Mouse (Mus musculus): ENCODE data around the gene Rcc1l. TPM values are rescaled to one million over a fixed set of nuclear protein-coding genes. Genes with fewer than 3 reads are reported as not detected.

Rcc1l gene
- polyA plus RNA-seq, 1 experiment: 11.1 TPM

DNA sequence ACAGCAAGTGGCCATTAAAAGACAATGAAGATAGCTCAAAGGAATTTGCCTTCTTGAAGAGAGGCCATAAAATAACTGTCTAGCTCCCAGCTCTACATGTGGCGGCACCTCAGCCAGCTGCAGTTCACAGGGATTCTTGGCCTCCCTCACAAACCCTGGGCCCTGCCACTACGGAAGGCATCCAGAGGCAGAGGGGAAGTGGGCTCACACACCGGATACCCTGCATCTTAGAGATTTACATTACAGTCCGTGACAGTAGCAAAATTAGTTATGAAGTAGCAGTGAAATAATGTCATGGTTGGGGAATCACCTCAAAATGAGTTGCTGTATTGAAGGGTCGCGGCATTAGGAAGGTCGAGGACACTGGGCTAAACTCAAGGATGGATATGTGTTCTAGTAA lies 12.0 kb upstream of the Rcc1l start:
- Histone ChIP-seq H3K27ac (ENCODE audit: insufficient read depth, low read length) (no peak overlapping the region), H3K4me1 (ENCODE audit: control insufficient read depth, insufficient read depth, low read length) (no peaks in the 10 kb centered on the region), H3K4me3 (ENCODE audit: insufficient read depth, low read length) (no peak overlapping the region)
- TF ChIP-seq CTCF (IDR thresholded peaks at IDR 0.05; ENCODE audit: borderline replicate concordance, insufficient read depth, low read length): no peak
- TF ChIP-seq POLR2A (IDR thresholded peaks at IDR 0.05; ENCODE audit: low read depth, low read length): no peak

DNA sequence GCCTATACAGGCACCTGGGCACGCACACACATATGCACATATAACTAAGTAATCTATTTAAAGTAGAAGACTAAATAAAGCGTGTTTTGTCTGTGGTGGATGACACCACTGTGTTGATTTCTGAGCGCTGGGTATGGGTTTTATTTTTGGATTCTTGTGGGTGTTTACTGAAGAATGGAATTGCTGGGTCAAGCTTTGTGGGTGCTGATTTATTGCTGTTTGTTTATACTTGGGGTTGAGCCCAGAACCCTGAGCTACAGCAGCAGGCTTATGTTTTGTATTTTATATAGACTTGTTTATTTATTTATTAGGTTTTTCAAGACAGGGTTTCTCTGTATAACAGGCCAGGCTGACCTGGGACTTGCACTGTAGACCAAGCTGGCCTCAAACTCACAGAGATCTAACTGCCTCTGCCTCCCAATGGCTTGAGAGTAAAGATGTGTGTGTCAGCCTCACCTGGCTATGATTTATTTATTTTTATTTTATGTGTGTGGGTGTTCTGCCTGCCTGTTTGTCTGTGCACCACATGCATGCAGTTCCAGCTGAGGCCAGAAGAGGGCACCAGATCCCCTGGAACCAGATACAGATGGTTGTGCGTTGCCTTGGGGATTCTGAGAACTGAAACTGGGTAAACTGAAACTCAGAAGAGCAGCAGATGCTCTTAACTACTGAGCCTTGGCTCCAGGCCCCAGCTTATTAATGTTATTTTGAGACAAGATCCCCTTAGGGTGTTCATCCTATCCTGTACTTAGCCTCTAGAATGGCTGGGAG lies 10.6 kb upstream of the Rcc1l start:
- Histone ChIP-seq H3K27ac (ENCODE audit: insufficient read depth, low read length) (no peak overlapping the region), H3K4me1 (ENCODE audit: control insufficient read depth, insufficient read depth, low read length) (no peaks in the 10 kb centered on the region; the same call in 1 of the 2 replicates), H3K4me3 (ENCODE audit: insufficient read depth, low read length) (no peak overlapping the region)
- TF ChIP-seq CTCF (IDR thresholded peaks at IDR 0.05; ENCODE audit: borderline replicate concordance, insufficient read depth, low read length) (peak; percentile 81), POLR2A (IDR thresholded peaks at IDR 0.05; ENCODE audit: low read depth, low read length) (no peak)

DNA sequence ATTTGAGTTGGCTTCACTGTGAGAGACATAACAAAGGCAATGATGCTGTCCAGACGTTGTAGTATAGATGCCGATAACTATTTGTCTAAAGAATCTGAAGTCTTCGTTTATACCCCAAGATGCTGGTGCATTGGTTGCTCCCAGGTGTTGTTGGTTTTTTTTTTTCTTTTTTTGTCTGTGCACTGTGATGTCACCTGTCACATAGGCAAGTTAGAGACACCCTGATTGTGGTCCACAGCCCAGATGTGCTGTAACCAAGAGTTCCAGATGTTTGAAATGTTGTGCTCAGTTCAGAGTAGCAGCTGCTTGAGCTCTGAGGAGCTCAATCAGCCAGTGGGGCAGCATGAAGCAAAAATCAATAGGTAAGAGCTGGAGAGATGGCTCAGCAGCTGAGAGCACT lies 9.5 kb upstream of the Rcc1l start:
- TF ChIP-seq POLR2A (IDR thresholded peaks at IDR 0.05; ENCODE audit: low read depth, low read length) (no peak), CTCF (IDR thresholded peaks at IDR 0.05; ENCODE audit: borderline replicate concordance, insufficient read depth, low read length) (no peak)
- no peak overlapping the region for H3K4me3 ChIP-seq (ENCODE audit: insufficient read depth, low read length)
- no peak overlapping the region for H3K27ac ChIP-seq (ENCODE audit: insufficient read depth, low read length)
- H3K4me1 ChIP-seq (ENCODE audit: control insufficient read depth, insufficient read depth, low read length): no peaks in the 10 kb centered on the region; the same call in 1 of the 2 replicates

DNA sequence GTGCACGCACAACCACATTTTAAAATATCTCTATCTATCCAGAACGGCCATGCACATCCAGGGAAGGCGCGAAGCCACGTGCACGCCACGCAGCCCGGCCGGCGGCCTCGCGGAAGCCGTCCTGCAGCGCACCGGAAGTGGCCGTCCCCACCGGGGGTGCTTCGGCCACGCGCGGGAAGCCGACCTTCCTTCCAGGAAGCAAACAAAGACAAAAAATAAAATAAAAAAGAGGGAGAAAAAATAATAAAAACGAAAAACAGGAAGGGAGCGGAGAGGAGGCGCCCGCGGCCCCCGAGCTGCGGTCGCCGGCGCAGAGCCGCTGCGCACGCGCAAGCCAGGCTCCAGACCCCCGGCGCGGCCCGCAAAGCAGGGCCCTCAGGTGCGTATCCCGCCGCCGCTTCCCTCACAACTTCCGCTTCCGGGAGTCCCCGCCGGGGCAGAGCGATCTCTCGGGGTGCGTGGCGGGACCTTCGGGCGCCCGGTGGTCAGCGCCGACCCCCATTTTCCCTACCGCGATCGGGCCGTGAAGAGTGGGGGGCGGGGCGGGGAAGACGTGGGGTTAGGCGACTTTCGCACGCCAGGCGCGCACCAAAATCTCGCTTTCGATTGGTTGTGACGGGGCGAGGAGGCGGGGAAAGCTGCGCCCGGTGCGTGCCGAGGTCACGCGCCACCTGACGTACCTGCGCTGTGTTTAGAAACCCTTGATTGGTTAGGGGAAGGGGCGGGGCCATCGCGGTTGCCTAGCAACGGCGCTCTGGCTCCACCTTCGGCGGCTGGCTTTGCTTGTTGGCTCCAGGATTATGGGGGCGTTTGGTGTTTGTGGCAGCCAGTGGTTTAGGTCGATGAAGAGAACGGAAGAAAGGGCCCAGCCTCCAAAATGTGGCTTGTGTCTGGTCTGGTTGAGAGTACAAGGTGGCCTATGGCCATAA lies 7.6 kb upstream of the Rcc1l start, which contains the start of gene Gtf2ird2:
Gtf2ird2 (plus strand) TSS at position 140 of the 929 bp plus-strand sequence.
- Histone ChIP-seq H3K4me3 (ENCODE audit: insufficient read depth, low read length) (peak within 1 kb of the TSS; percentile 51), H3K27ac (ENCODE audit: insufficient read depth, low read length) (peak within 1 kb of the TSS; percentile 70), H3K4me1 (ENCODE audit: control insufficient read depth, insufficient read depth, low read length) (no peaks in the 10 kb centered on the region; the same call in 1 of the 2 replicates)
- TF ChIP-seq POLR2A (IDR thresholded peaks at IDR 0.05; ENCODE audit: low read depth, low read length): peak; percentile 56
- TF ChIP-seq CTCF (IDR thresholded peaks at IDR 0.05; ENCODE audit: borderline replicate concordance, insufficient read depth, low read length): no peak

DNA sequence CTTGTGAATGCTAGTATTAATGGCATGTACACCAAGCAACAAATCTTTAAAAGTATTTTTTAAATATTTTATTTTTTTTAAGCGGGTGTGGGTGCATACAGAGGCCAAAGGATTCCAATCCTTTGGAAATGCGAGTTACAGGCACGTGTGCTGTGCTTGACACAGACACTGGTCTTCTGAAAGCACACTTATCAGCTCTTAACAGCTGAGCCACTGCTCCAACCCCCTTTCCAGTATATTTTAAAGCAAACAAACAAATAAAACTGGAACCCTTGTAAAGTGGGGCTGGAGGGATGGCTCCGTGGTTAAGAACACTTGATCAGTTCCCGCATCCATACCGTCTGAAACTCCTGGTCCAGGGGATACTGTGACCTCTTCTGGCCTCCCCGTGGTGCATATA lies 6.6 kb upstream of the Rcc1l start:
- Histone ChIP-seq H3K4me1 (ENCODE audit: control insufficient read depth, insufficient read depth, low read length) (no peaks in the 10 kb centered on the region; the same call in 1 of the 2 replicates), H3K27ac (ENCODE audit: insufficient read depth, low read length) (no peak overlapping the region), H3K4me3 (ENCODE audit: insufficient read depth, low read length) (peak overlapping the region; percentile 51)
- TF ChIP-seq CTCF (IDR thresholded peaks at IDR 0.05; ENCODE audit: borderline replicate concordance, insufficient read depth, low read length) (no peak), POLR2A (IDR thresholded peaks at IDR 0.05; ENCODE audit: low read depth, low read length) (no peak; the same call in 1 of the 2 replicates)

DNA sequence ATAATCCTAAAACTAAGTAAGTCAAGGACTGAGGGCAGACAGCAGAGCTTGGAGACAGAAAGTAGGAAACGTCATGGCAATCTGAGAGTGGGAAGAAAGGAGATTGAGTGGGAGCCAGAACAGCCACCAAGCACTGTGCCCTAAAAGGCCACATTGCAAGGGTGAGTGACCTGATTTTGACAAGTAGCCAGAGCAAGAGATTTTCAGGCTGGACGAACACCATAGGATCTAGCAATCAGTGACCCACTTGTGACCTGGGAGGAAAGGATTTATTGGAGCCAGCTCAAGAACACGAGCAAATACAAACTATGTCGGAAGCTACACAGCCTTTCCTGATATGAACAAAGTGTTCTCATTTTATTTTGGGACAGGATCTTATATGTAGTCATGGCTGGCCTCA lies 6.2 kb upstream of the Rcc1l start:
- TF ChIP-seq CTCF (IDR thresholded peaks at IDR 0.05; ENCODE audit: borderline replicate concordance, insufficient read depth, low read length): no peak
- TF ChIP-seq POLR2A (IDR thresholded peaks at IDR 0.05; ENCODE audit: low read depth, low read length): no peak
- no peaks in the 10 kb centered on the region; the same call in 1 of the 2 replicates for H3K4me1 ChIP-seq (ENCODE audit: control insufficient read depth, insufficient read depth, low read length)
- no peak overlapping the region for H3K4me3 ChIP-seq (ENCODE audit: insufficient read depth, low read length)
- no peak overlapping the region for H3K27ac ChIP-seq (ENCODE audit: insufficient read depth, low read length)

DNA sequence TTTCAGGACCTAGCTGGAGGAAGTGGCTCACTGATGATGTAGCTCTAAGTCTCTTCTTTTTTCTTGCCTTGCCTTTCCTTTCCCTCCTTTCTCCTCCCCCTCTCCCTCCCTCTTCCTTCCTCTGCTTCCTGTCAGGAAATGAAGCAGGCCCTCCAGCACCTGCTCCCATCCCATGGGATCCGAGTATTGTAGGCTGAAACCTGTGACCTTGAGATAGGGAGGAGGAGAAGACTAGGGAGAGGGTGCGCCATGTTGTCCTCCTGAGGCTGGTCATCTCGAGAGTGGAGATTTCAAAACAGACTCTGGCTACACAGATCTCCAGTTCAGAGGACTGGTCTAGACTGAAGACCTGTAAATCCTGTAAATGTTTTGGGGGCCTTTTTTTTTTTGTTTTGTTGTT lies 5.6 kb upstream of the Rcc1l start:
- no peaks in the 10 kb centered on the region; the same call in 1 of the 2 replicates for H3K4me1 ChIP-seq (ENCODE audit: control insufficient read depth, insufficient read depth, low read length)
- TF ChIP-seq POLR2A (IDR thresholded peaks at IDR 0.05; ENCODE audit: low read depth, low read length): no peak
- TF ChIP-seq CTCF (IDR thresholded peaks at IDR 0.05; ENCODE audit: borderline replicate concordance, insufficient read depth, low read length): no peak
- H3K27ac ChIP-seq (ENCODE audit: insufficient read depth, low read length): no peak overlapping the region

DNA sequence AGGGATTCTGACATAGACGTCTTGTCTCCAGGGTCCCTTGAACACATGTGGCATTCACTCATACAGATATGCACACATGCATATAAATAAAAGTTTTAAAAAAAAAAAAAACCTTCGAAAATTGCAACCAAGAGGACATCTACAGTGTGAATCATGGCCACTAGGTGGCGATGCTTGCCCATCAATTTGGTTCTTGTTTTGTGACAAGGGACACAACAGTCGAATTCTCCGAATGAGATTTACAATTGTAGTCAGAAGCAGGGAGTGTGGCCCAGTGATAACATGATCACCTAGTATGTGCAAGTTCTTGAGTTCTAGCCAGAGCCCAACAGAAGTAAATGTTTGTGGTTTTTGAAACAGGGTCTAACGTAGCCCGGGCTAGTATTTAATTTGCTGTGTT lies 3.3 kb upstream of the Rcc1l start:
- Histone ChIP-seq H3K27ac (ENCODE audit: insufficient read depth, low read length) (no peak overlapping the region), H3K4me3 (ENCODE audit: insufficient read depth, low read length) (no peak overlapping the region), H3K4me1 (ENCODE audit: control insufficient read depth, insufficient read depth, low read length) (peaks cover 2% of the 10 kb centered on the region; the same call in 1 of the 2 replicates)
- no peak for TF ChIP-seq POLR2A (IDR thresholded peaks at IDR 0.05; ENCODE audit: low read depth, low read length)
- peak; percentile 24; the same call in 1 of the 2 replicates for TF ChIP-seq CTCF (IDR thresholded peaks at IDR 0.05; ENCODE audit: borderline replicate concordance, insufficient read depth, low read length)

More for the DNA sequence above, 5.6 kb upstream of the Rcc1l start:
- H3K4me3 ChIP-seq (ENCODE audit: insufficient read depth, low read length): no peak overlapping the region

DNA sequence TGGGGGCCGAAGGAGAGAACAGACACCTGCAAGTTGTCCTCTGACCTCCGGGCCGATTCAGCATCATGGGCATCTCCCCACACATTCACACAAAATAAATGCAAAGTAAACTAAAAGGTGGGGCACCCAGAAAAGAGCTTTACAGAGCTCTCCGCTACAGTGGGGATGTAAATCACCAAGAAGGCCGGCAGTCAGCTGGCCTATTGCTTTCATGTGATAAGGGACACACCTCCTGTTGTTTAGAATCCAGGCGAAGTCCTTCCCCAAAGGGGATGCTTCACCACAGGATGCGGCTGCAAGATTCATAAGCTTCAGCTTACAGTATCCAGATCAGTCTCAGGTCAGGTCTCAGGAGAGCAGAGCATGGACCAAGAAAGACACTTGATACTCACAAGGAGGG lies 2.0 kb upstream of the Rcc1l start:
- H3K27ac ChIP-seq (ENCODE audit: insufficient read depth, low read length): no peak overlapping the region
- no peak overlapping the region for H3K4me3 ChIP-seq (ENCODE audit: insufficient read depth, low read length)
- TF ChIP-seq POLR2A (IDR thresholded peaks at IDR 0.05; ENCODE audit: low read depth, low read length): no peak
- TF ChIP-seq CTCF (IDR thresholded peaks at IDR 0.05; ENCODE audit: borderline replicate concordance, insufficient read depth, low read length): no peak
- peaks cover 2% of the 10 kb centered on the region; the same call in 1 of the 2 replicates for H3K4me1 ChIP-seq (ENCODE audit: control insufficient read depth, insufficient read depth, low read length)
